8 mouse cellular contexts compared by ENCODE assay signal in genomic region chr1:155558012-155558842, GRCm38 (mm10). TPM values are rescaled to one million over a fixed set of nuclear protein-coding genes. Genes with fewer than 3 reads are reported as not detected.
DNase-seq lines count a peak whose midpoint lies in the region; ATAC-seq and TF ChIP-seq lines count a peak whose summit lies in the region.

TSS of gene Acbd6 (plus strand) at chr1:155558120.

- H3K4me1 ChIP-seq in E14TG2a.4 (replicated peaks; ENCODE audit: low read depth, low read length) = peaks cover 19% of the 10 kb centered on the region
- peaks cover 8% of the 10 kb centered on the region for H3K4me1 ChIP-seq in forebrain, embryonic 14.5 days (ENCODE audit: control insufficient read depth, insufficient read depth, low read length)
- peaks cover 27% of the 10 kb centered on the region for H3K4me1 ChIP-seq in neural tube, embryonic 15.5 days

- H3K9ac ChIP-seq in forebrain, embryonic 14.5 days (ENCODE audit: low read length) = peak within 1 kb of the TSS; percentile 94
- peak within 1 kb of the TSS; percentile 92 for H3K9ac ChIP-seq in neural tube, embryonic 15.5 days (replicated peaks)

- H3K36me3 ChIP-seq in E14TG2a.4 (ENCODE audit: insufficient read depth, low read length) = peaks cover 13% of the 10 kb centered on the region; the same call in 1 of the 2 replicates
- H3K36me3 ChIP-seq in forebrain, embryonic 14.5 days (ENCODE audit: control insufficient read depth, insufficient read depth, low read length) = no peaks in the 10 kb centered on the region
- no peaks in the 10 kb centered on the region for H3K36me3 ChIP-seq in neural tube, embryonic 15.5 days

- under 1% methylated on average over 66 of the region's 83 CpGs for WGBS in forebrain, embryonic 14.5 days
- 0% methylated on average over 80 of the region's 83 CpGs for WGBS in neural tube, embryonic 15.5 days

- peak; percentile 79 for DNase-seq in c-Kit-positive CD71-positive TER-119-positive erythroid progenitor cells, embryonic 14.5 days (ENCODE audit: low spot score)
- peak; percentile 92 for DNase-seq in forebrain, embryonic 14.5 days (ENCODE audit: low spot score)
- peak; percentile 71 to 82 for DNase-seq in heart, postnatal 14 days
- DNase-seq in layer of hippocampus, adult 11-12 months (ENCODE audit: low spot score) = peak; percentile 84
- peak; percentile 78 for DNase-seq in lung, adult 18-20 months
- DNase-seq in testis, postnatal 14 days (ENCODE audit: low spot score) = peak; percentile 87

- H3K4me3 ChIP-seq in E14TG2a.4 (replicated peaks; ENCODE audit: low read length) = peak within 1 kb of the TSS; percentile 92
- H3K4me3 ChIP-seq in forebrain, embryonic 14.5 days (ENCODE audit: low read depth, low read length) = peak within 1 kb of the TSS; percentile 94
- H3K4me3 ChIP-seq in neural tube, embryonic 15.5 days (replicated peaks) = peak within 1 kb of the TSS; percentile 98

- TF ChIP-seq CTCF in E14TG2a.4 (conservative IDR thresholded peaks at IDR 0.05; ENCODE audit: low read length) = no peak

- no peaks in the 10 kb centered on the region for H3K27me3 ChIP-seq in E14TG2a.4 (ENCODE audit: insufficient read depth, low read length)
- no peaks in the 10 kb centered on the region for H3K27me3 ChIP-seq in forebrain, embryonic 14.5 days (replicated peaks; ENCODE audit: control insufficient read depth, insufficient read depth, low read length)
- no peaks in the 10 kb centered on the region for H3K27me3 ChIP-seq in neural tube, embryonic 15.5 days (replicated peaks)

- H3K27ac ChIP-seq in forebrain, embryonic 14.5 days (ENCODE audit: low read depth, low read length) = peak within 1 kb of the TSS; percentile 80
- H3K27ac ChIP-seq in neural tube, embryonic 15.5 days (replicated peaks) = peak within 1 kb of the TSS; percentile 87

- peak; percentile 92 for ATAC-seq in forebrain, embryonic 14.5 days
- peak; percentile 91 for ATAC-seq in neural tube, embryonic 15.5 days (ENCODE audit: low FRiP score)

- intact Hi-C loops in heart, postnatal 14 days (cut with DNase I) = no loop called here

- H3K4me2 ChIP-seq in forebrain, embryonic 14.5 days (ENCODE audit: low read length) = peak within 1 kb of the TSS; percentile 81
- peak within 1 kb of the TSS; percentile 72 for H3K4me2 ChIP-seq in neural tube, embryonic 15.5 days

- peaks cover 3% of the 10 kb centered on the region; the same call in 1 of the 2 replicates for H3K9me3 ChIP-seq in E14TG2a.4 (ENCODE audit: low read length)
- H3K9me3 ChIP-seq in forebrain, embryonic 14.5 days (replicated peaks; ENCODE audit: control insufficient read depth, low read length) = no peaks in the 10 kb centered on the region
- no peaks in the 10 kb centered on the region for H3K9me3 ChIP-seq in neural tube, embryonic 15.5 days (replicated peaks)

RNA-seq across cellular contexts. Expression of gene Acbd6, which starts in this region (rescaled TPM):
- 91.4 and 92.8 TPM in 2 replicates for polyA plus RNA-seq in forebrain, embryonic 14.5 days (2014; fragmentation: Nextera tagmentation; extraction: Ambion mirVana)
- total RNA-seq in heart, postnatal 14 days (2021) = 10 to 100 TPM; 46.4 to 50.3 TPM
- polyA plus RNA-seq in neural tube, embryonic 15.5 days (2015; fragmentation: Nextera tagmentation; extraction: Ambion mirVana) = 101 and 109 TPM in 2 replicates

Comparison
In these comparisons a context has a peak if more than half of its experiments do, and no peak if none do; other contexts are left out.
1. Peak in every context shown above with its lines: DNase-seq, ATAC-seq, H3K4me3 ChIP-seq and H3K27ac ChIP-seq.